Mouse (Mus musculus) myocyte (in vitro differentiated cells): ENCODE results near the gene Smim6. TPM values are rescaled to one million over a fixed set of nuclear protein-coding genes. Genes with fewer than 3 reads are reported as not detected.
A peak's percentile ranks its signal among the peaks of the same experiment; 100 is the strongest.

ENCODE experiments used
- H3K27me3 ChIP-seq: one replicate; pipeline ENCODE4 v1.6.1; 2011; ENCODE audit not compliant: control insufficient read depth, insufficient read depth, insufficient read length
- H3K36me3 ChIP-seq: one replicate; pipeline ENCODE4 v1.6.1; 2011; ENCODE audit not compliant: control insufficient read depth, insufficient read depth
- H3K4me2 ChIP-seq: one replicate; pipeline ENCODE4 v1.6.1; 2011; ENCODE audit warnings: low read depth, control low read depth
- H3K4me3 ChIP-seq: one replicate; pipeline ENCODE4 v1.5.1; 2011; ENCODE audit warnings: mild to moderate bottlenecking, control low read depth, moderate library complexity
- H3K79me2 ChIP-seq: one replicate; pipeline ENCODE4 v1.6.1; 2011; ENCODE audit not compliant: control insufficient read depth, insufficient read depth
- H3ac ChIP-seq: one replicate; pipeline ENCODE4 v1.6.1; 2011; ENCODE audit not compliant: control insufficient read depth, insufficient read length
- CEBPB ChIP-seq: IDR thresholded peaks from 2 replicates; pipeline ENCODE4 v1.6.1; 2011; ENCODE audit warnings: mild to moderate bottlenecking, moderate library complexity; ENCODE audit not compliant: poor library complexity, insufficient read depth, severe bottlenecking
- E2F4 ChIP-seq: IDR thresholded peaks from one replicate; pipeline ENCODE4 v1.6.1; 2011; ENCODE audit warnings: mild to moderate bottlenecking, control low read depth, moderate library complexity; ENCODE audit not compliant: insufficient read depth
- MAX ChIP-seq: IDR thresholded peaks from one replicate; pipeline ENCODE4 v1.6.1; 2011; ENCODE audit warnings: low read depth, mild to moderate bottlenecking, control low read depth
- MYOD1 ChIP-seq, 3 experiments: IDR thresholded peaks; one replicate each; pipeline ENCODE4 v1.6.1; 2011; ENCODE audit warnings: control low read depth in 2 of 3, low read depth in 2 of 3, mild to moderate bottlenecking in 2 of 3, moderate library complexity in 1 of 3; ENCODE audit not compliant: insufficient read length in 2 of 3, control insufficient read depth in 1 of 3
- MYOG ChIP-seq, 3 experiments: IDR thresholded peaks; one replicate each; pipeline ENCODE4 v1.6.1; 2011; ENCODE audit warnings: control low read depth in 2 of 3, low read depth in 2 of 3, mild to moderate bottlenecking in 2 of 3; ENCODE audit not compliant: insufficient read length in 2 of 3, control insufficient read depth in 1 of 3, insufficient read depth in 1 of 3
- POLR2A ChIP-seq: IDR thresholded peaks from one replicate; pipeline ENCODE4 v1.6.1; 2011; ENCODE audit warnings: low read depth, mild to moderate bottlenecking, control low read depth, moderate library complexity; ENCODE audit not compliant: insufficient read length
- POLR2AphosphoS2 ChIP-seq: IDR thresholded peaks from one replicate; pipeline ENCODE4 v1.6.1; 2011; ENCODE audit warnings: low read depth, control low read depth; ENCODE audit not compliant: insufficient read length
- REST ChIP-seq: IDR thresholded peaks from one replicate; pipeline ENCODE4 v1.6.1; 2011; ENCODE audit warnings: mild to moderate bottlenecking, control low read depth, moderate library complexity; ENCODE audit not compliant: insufficient read depth, insufficient read length
- SRF ChIP-seq: IDR thresholded peaks from one replicate; pipeline ENCODE4 v1.6.1; 2011; ENCODE audit warnings: low read depth; ENCODE audit not compliant: control insufficient read depth, insufficient read length
- TCF12 ChIP-seq: IDR thresholded peaks from one replicate; pipeline ENCODE4 v1.6.1; 2011; ENCODE audit warnings: mild to moderate bottlenecking, control low read depth; ENCODE audit not compliant: poor library complexity, insufficient read depth, severe bottlenecking
- TCF3 ChIP-seq: IDR thresholded peaks from one replicate; pipeline ENCODE4 v1.6.1; 2011; ENCODE audit warnings: low read depth, control low read depth; ENCODE audit not compliant: insufficient read length
- USF1 ChIP-seq: IDR thresholded peaks from one replicate; pipeline ENCODE4 v1.6.1; 2011; ENCODE audit warnings: low read depth, mild to moderate bottlenecking, control low read depth, moderate library complexity
- polyA plus RNA-seq: library from polyadenylated mRNA; unstranded; fragments of >200 nt; fragmentation: generic; extraction: Trizol; gene quantifications from one replicate; pipeline ENCODE4 v1.2.1, GENCODE M21; 2012; ENCODE audit warnings: missing spikeins

The Smim6 gene
- polyA plus RNA-seq, 1 experiment, result 7.8 TPM

GRCm38 (mm10) chr11:115900561-115901337 is 11.1 kb upstream of the Smim6 start:
- Histone ChIP-seq H3K27me3 (no peaks in the 10 kb centered on the region), H3K4me2 (peak overlapping the region; percentile 76), H3K36me3 (no peaks in the 10 kb centered on the region), H3ac (no peak overlapping the region), H3K79me2 (no peaks in the 10 kb centered on the region), H3K4me3 (peak overlapping the region; percentile 29)
- peak; percentile 17 for TF ChIP-seq SRF
- TF ChIP-seq REST, result no peak

GRCm38 (mm10) chr11:115901338-115902161 is 10.3 kb upstream of the Smim6 start:
- peak overlapping the region; percentile 76 for H3K4me2 ChIP-seq
- no peaks in the 10 kb centered on the region for H3K36me3 ChIP-seq
- TF ChIP-seq POLR2AphosphoS2 (peak; percentile 17), MAX (no peak)
- H3K27me3 ChIP-seq, result no peaks in the 10 kb centered on the region
- H3ac ChIP-seq, result no peak overlapping the region
- peak overlapping the region; percentile 29 for H3K4me3 ChIP-seq
- H3K79me2 ChIP-seq, result no peaks in the 10 kb centered on the region

GRCm38 (mm10) chr11:115902177-115902576 is 9.6 kb upstream of the Smim6 start:
- Histone ChIP-seq H3K79me2 (no peaks in the 10 kb centered on the region), H3ac (no peak overlapping the region), H3K27me3 (no peaks in the 10 kb centered on the region), H3K4me2 (peak overlapping the region; percentile 76), H3K4me3 (peak overlapping the region; percentile 29), H3K36me3 (no peaks in the 10 kb centered on the region)
- TF ChIP-seq E2F4 (no peak), SRF (no peak), REST (no peak), MYOD1 (IDR thresholded peaks at IDR 0.05; ENCODE audit: control insufficient read depth in 1 of 3, insufficient read length in 2 of 3, low read depth in 2 of 3) (no peak), USF1 (no peak), MAX (no peak), TCF3 (no peak), POLR2AphosphoS2 (no peak), MYOG (IDR thresholded peaks at IDR 0.05; ENCODE audit: control insufficient read depth in 1 of 3, insufficient read depth in 1 of 3, insufficient read length in 2 of 3, low read depth in 2 of 3) (no peak), POLR2A (no peak), TCF12 (no peak), CEBPB (no peak)

GRCm38 (mm10) chr11:115902831-115903230 is 9.0 kb upstream of the Smim6 start:
- H3K4me3 ChIP-seq, result peak overlapping the region; percentile 29
- no peaks in the 10 kb centered on the region for H3K27me3 ChIP-seq
- H3K4me2 ChIP-seq, result peak overlapping the region; percentile 76
- peak; percentile 27 for TF ChIP-seq POLR2AphosphoS2
- no peak for TF ChIP-seq MYOG (IDR thresholded peaks at IDR 0.05; ENCODE audit: control insufficient read depth in 1 of 3, insufficient read depth in 1 of 3, insufficient read length in 2 of 3, low read depth in 2 of 3)
- TF ChIP-seq POLR2A, result peak; percentile 15
- no peak for TF ChIP-seq MYOD1 (IDR thresholded peaks at IDR 0.05; ENCODE audit: control insufficient read depth in 1 of 3, insufficient read length in 2 of 3, low read depth in 2 of 3)
- no peaks in the 10 kb centered on the region for H3K79me2 ChIP-seq
- no peak overlapping the region for H3ac ChIP-seq
- no peaks in the 10 kb centered on the region for H3K36me3 ChIP-seq

DNA sequence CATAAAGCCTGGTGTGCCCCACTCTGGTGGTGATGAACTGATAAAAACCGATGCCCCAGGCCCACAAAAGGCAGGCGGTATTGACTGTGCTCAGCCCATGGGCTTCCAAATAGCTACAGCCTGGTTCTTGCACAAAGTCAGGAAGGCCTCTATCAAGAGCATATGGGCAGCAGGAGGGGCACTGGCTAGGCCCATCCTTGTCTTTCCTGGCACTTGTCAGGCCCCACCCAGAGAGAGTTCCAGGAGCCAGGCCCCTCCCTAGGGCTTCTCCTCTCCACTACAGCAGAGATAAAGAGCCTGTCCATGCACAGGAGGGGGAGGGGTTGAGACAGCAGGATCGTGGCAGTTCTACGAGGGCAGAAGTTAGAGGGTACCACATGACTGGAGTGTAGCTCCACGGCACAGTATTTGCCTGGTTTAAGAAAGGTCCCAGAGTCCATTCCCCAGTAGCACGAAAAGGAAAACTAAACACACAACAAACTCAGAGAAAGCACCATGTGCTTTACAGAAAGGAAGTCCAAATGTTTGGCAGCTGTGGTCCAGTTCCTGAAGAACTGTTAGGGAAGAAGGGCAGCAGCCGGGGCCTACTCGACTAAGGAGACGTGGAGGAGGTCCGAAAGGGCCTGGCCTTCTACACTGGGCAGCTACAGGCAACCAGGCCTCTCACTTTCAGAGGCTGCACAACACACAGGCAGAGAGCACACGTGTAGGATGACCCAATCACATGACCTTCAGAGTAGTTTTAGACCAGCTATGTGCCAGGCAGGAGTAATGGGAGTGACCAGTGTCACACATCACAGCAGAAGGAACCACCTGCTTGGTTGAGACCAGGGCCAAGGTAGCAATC is 8.2 kb upstream of the Smim6 start:
- TF ChIP-seq POLR2AphosphoS2, result peak; percentile 65
- no peak for TF ChIP-seq TCF3
- peak in 1 of 3 experiments; percentile 14 for TF ChIP-seq MYOG (IDR thresholded peaks at IDR 0.05; ENCODE audit: control insufficient read depth in 1 of 3, insufficient read depth in 1 of 3, insufficient read length in 2 of 3, low read depth in 2 of 3)
- TF ChIP-seq TCF12, result no peak
- TF ChIP-seq E2F4, result no peak
- TF ChIP-seq MAX, result no peak
- peak in 1 of 3 experiments; percentile 36 for TF ChIP-seq MYOD1 (IDR thresholded peaks at IDR 0.05; ENCODE audit: control insufficient read depth in 1 of 3, insufficient read length in 2 of 3, low read depth in 2 of 3)
- TF ChIP-seq USF1, result no peak
- TF ChIP-seq SRF, result no peak
- TF ChIP-seq REST, result no peak
- no peak for TF ChIP-seq CEBPB
- no peak for TF ChIP-seq POLR2A
- Histone ChIP-seq H3K79me2 (no peaks in the 10 kb centered on the region), H3K36me3 (no peaks in the 10 kb centered on the region), H3K4me2 (peak overlapping the region; percentile 76), H3K27me3 (no peaks in the 10 kb centered on the region), H3K4me3 (no peak overlapping the region), H3ac (no peak overlapping the region)
